Mouse (Mus musculus) layer of hippocampus, postnatal 14 days (tissue): ENCODE data around the gene Hsf2. TPM values are rescaled to one million over a fixed set of nuclear protein-coding genes. Genes with fewer than 3 reads are reported as not detected.
A peak's percentile ranks its signal among the peaks of the same experiment; 100 is the strongest.
"Not testable (repeated sequence)": the region's sequence is repeated elsewhere in the genome, so short reads cannot be mapped to it uniquely, and the experiment has no call there.

Source experiments
- DNase-seq, 2 experiments: peaks; one replicate each; pipeline ENCODE4 v3.0.0; 2021 to 2022; ENCODE audit warnings: low spot score in 2 of 2, mixed read lengths in 1 of 2
- total RNA-seq, 2 experiments: library from RNA; stranded (reverse); gene quantifications; 2 replicates each; pipeline ENCODE4 v1.2.3; 2021

The Hsf2 gene
- total RNA-seq, 2 experiments from 2014 or later = 37.0 to 37.2 TPM

GRCm38 (mm10) chr10:57531616-57532217 is 45.5 kb downstream of the Hsf2 start:
- DNase-seq = no peak

GRCm38 (mm10) chr10:57532218-57533101 is 46.3 kb downstream of the Hsf2 start, which contains the start of gene Serinc1:
TSS of gene Serinc1 (minus strand) at chr10:57532530.
- DNase-seq = peak; percentile 96

- DNase-seq = not testable (repeated sequence)
These were observed 57.7 kb downstream of the Hsf2 start for GRCm38 (mm10) chr10:57543890-57544289.

- DNase-seq = peak in 1 of 2 experiments; percentile 63
These were observed 63.4 kb downstream of the Hsf2 start for GRCm38 (mm10) chr10:57549631-57550030.

GRCm38 (mm10) chr10:57553719-57554118 is 67.5 kb downstream of the Hsf2 start:
- DNase-seq = no peak

GRCm38 (mm10) chr10:57557597-57557996 is 71.4 kb downstream of the Hsf2 start:
- DNase-seq = no peak

Other genes with a start within 250 kb of the Hsf2 start
- 100 to 1,000 TPM; 886 to 905 TPM for gene Serinc1, start 46.1 kb downstream of the Hsf2 start, total RNA-seq
- gene Pkib, start 145.6 kb downstream of the Hsf2 start, total RNA-seq = 10 to 100 TPM in 1 of 2 experiments, 1 to 10 TPM in 1; 7.6 to 10.5 TPM